Mouse (Mus musculus) small intestine, adult 2 months (tissue): ENCODE measurements around the gene Mfsd8. TPM values are rescaled to one million over a fixed set of nuclear protein-coding genes. Genes with fewer than 3 reads are reported as not detected.
"Not testable (repeated sequence)": the region's sequence is repeated elsewhere in the genome, so short reads cannot be mapped to it uniquely, and the experiment has no call there.

Experiments
- H3K27ac ChIP-seq: fragments of 200-500 bp; 2 replicates; pipeline ENCODE4 v1.5.1; 2012; ENCODE audit warnings: low read depth, low read length, control low read depth, inconsistent platforms; ENCODE audit not compliant: insufficient read depth
- H3K27me3 ChIP-seq: fragments of 200-500 bp; 2 replicates; pipeline ENCODE4 v1.6.1; 2012; ENCODE audit warnings: mild to moderate bottlenecking, moderate library complexity, low read length, inconsistent platforms; ENCODE audit not compliant: control insufficient read depth, insufficient read depth
- H3K36me3 ChIP-seq: fragments of 200-500 bp; 2 replicates; pipeline ENCODE4 v1.6.1; 2012; ENCODE audit warnings: mild to moderate bottlenecking, low read length, control low read depth, inconsistent platforms; ENCODE audit not compliant: control insufficient read depth, insufficient read depth
- H3K4me1 ChIP-seq: fragments of 200-500 bp; 2 replicates; pipeline ENCODE4 v1.6.1; 2012; ENCODE audit warnings: low read length, inconsistent platforms, mixed read lengths; ENCODE audit not compliant: control insufficient read depth, insufficient read depth, insufficient read length
- H3K4me3 ChIP-seq: fragments of 200-500 bp; 2 replicates; pipeline ENCODE4 v1.5.1; 2012; ENCODE audit warnings: low read depth, mild to moderate bottlenecking, control low read depth, inconsistent platforms, low read length, moderate library complexity
- CTCF ChIP-seq: fragments of 200-500 bp; IDR thresholded peaks from 2 replicates; pipeline ENCODE4 v1.5.1; 2012; ENCODE audit warnings: low read depth, mild to moderate bottlenecking, control low read depth, inconsistent platforms, low read length, moderate library complexity, mixed read lengths; ENCODE audit not compliant: insufficient replicate concordance, insufficient read length; ENCODE audit errors: extremely low read depth
- POLR2A ChIP-seq: fragments of 200-500 bp; IDR thresholded peaks from 2 replicates; pipeline ENCODE4 v1.6.1; 2012; ENCODE audit warnings: low read depth, mild to moderate bottlenecking, control low read depth, inconsistent platforms, low read length, moderate library complexity
- WGBS: fragments of 180-500 bp; shearing (Covaris S2); methylation state at CpG from one replicate; pipeline ENCODE4 v1.1.7; 2018; 5-methylcytosine and 5-hydroxymethylcytosine counted together
- polyA plus RNA-seq: library from polyadenylated mRNA; depleted of rRNA; stranded (reverse); fragments of >200 nt; gene quantifications from 2 replicates; pipeline ENCODE4 v1.2.3, GENCODE M21; 2012; rRNA removed

The Mfsd8 gene
- 0.56 and 2.1 TPM in 2 replicates for polyA plus RNA-seq

DNA sequence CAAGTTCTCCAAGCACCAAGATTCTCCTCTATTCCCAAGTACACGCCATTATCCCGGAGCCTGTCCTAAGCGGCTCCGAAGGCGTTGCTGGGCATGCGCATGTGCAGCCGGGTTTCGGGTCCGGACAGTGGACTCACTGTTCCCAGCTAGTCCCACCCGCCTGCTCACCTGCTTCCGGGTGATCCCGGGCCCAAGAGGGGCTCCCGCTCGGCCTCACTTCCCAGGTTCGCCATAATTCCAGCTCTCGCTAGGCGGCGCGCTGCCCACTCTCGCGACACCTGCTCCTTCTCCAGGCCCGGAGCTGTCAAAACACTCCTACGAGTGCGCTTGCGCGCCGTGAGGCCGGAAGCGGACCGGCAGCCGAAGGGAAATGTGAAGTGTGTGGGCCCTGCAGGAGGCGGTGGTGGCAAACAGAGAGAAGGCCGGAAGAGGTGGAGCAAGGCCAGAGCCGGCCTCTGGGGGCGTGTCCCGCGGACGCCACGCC is at the start of gene Mfsd8:
Mfsd8 (minus strand) TSS at position 414 of the 484 bp plus-strand sequence.
- TF ChIP-seq CTCF (peak; percentile 46; the same call in 1 of the 2 replicates), POLR2A (0 out of 2 replicates have a peak, but pooled peaks have one; percentile 39)
- H3K36me3 ChIP-seq, H3K27me3 ChIP-seq, H3K4me1 ChIP-seq: not testable (repeated sequence)
- peak within 1 kb of the TSS; percentile 78 for H3K4me3 ChIP-seq
- under 1% methylated on average over 38 of the region's 39 CpGs for WGBS
- H3K27ac ChIP-seq: peak within 1 kb of the TSS; percentile 94

DNA sequence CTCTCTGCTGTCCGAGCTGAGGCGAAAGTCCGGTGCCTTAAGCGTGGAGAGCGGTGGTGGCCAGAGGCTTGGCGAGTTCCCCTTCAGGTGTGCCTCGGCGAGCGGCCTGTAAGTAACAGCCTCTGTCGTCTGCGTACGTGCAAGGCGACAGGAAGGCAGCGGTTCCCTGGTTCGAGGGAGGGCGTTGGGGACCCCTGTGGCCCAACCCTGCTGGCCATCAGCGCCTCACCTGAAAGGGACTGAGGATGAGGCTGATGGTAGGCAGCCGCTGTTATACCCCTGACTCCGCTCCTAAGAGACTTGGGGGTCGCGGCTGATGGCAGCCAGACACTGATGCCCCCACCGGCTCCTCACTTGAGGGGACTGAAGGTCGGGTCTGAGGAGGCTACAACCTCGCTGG is 47.6 kb upstream of the Mfsd8 start:
- not testable (repeated sequence) for H3K36me3 ChIP-seq, H3K4me1 ChIP-seq, H3K27me3 ChIP-seq
- 1% methylated on average over 20 of the region's 24 CpGs for WGBS
- peak overlapping the region; percentile 67 for H3K4me3 ChIP-seq
- H3K27ac ChIP-seq: peak overlapping the region; percentile 31

DNA sequence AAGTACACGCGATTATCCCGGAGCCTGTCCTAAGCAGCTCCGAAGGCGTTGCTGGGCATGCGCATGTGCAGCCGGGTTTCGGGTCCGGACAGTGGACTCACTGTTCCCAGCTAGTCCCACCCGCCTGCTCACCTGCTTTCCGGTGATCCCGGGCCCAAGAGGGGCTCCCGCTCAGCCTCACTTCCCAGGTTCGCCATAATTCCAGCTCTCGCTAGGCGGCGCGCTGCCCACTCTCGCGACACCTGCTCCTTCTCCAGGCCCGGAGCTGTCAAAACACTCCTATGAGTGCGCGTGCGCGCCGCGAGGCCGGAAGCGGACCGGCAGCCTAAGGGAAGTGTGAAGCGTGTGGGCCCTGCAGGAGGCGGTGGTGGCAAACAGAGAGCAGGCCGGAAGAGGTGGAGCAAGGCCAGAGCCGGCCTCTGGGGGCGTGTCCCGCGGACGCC is 47.2 kb upstream of the Mfsd8 start:
- peak; percentile 55; the same call in 1 of the 2 replicates for TF ChIP-seq CTCF
- peak; percentile 36; the same call in 1 of the 2 replicates for TF ChIP-seq POLR2A
- Histone ChIP-seq H3K4me3 (peak overlapping the region; percentile 74), H3K27ac (peak overlapping the region; percentile 93)
- not testable (repeated sequence) for H3K4me1 ChIP-seq, H3K36me3 ChIP-seq, H3K27me3 ChIP-seq
- under 1% methylated on average over 38 of the region's 38 CpGs for WGBS

DNA sequence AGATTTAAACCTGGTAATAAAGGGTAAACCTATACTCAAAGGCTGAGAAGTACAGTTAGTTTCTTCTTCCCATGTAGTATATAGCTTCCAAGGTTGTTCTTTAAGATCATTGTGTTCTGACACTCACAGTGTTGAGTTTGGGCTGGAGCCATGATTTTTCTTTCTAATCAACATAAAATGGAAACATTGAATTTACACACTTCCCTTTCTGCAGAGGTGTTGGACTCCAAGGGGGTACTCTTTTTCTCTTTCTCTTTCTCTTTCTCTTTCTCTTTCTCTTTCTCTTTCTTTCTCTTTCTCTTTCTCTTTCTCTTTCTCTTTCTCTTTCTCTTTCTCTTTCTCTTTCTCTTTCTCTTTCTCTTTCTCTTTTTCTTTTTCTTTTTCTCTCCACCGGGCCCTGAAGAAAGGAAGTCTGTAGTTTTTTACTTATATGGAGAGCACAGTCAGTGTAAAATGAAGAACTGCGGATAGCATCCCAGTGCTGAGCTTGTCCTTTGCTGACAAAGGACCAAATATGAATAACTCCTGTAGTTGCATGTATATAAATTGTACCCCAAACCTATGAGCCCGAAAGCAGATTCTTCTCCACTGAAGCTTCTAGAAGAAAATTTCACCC is 6.5 kb upstream of the Mfsd8 start:
- not testable (repeated sequence) for H3K4me1 ChIP-seq
- WGBS: 90% methylated on average over 3 of the region's 3 CpGs

DNA sequence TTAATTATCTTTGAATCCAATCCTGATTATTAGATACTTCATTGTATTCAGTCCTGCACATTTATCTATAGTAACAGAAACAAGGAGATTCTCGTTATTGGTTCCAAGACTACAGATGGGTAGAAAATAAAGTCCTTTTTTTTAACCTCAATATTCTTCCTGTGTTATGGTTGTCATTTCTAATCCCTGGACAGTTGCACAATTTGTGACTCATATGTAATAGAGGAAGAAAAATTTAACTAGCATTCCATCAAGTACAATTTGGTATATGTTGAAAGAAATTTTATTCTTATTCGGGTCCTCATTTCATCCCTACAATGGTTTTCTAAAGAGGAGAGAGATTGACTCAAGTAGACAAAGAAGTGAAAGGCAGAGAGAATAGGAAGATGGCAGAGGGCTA is 1.2 kb upstream of the Mfsd8 start:
- H3K27ac ChIP-seq, H3K4me1 ChIP-seq, H3K4me3 ChIP-seq, H3K36me3 ChIP-seq, H3K27me3 ChIP-seq: not testable (repeated sequence)
- 72% methylated on average over 2 of the region's 2 CpGs for WGBS

More for the DNA sequence above, 6.5 kb upstream of the Mfsd8 start:
- not testable (repeated sequence) for H3K27ac ChIP-seq, H3K4me3 ChIP-seq, H3K27me3 ChIP-seq, H3K36me3 ChIP-seq

DNA sequence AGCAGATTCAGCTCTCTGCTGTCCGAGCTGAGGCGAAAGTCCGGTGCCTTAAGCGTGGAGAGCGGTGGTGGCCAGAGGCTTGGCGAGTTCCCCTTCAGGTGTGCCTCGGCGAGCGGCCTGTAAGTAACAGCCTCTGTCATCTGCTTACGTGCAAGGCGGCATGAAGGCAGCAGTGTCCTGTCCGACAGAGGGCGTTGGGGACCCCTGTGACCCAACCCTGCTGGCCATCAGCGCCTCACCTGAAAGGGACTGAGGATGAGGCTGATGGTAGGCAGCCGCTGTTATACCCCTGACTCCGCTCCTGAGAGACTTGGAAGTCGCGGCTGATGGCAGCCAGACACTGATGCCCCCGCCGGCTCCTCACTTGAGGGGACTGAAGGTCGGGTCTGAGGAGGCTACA is 332 bp upstream of the Mfsd8 start:
- peak overlapping the region; percentile 79 for H3K27ac ChIP-seq
- not testable (repeated sequence) for H3K27me3 ChIP-seq, H3K4me1 ChIP-seq, H3K36me3 ChIP-seq
- 1% methylated on average over 19 of the region's 21 CpGs for WGBS
- H3K4me3 ChIP-seq: peak overlapping the region; percentile 78

DNA sequence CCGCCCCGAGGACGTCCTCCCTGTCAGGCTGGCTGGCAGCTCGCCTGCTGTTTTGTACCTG is 101 bp upstream of the Mfsd8 start, which contains the start of gene Abhd18:
Abhd18 (plus strand) TSS at position 14 of the 61 bp plus-strand sequence.
- 0% methylated on average over 3 of the region's 4 CpGs for WGBS
- peak within 1 kb of the TSS; percentile 94 for H3K27ac ChIP-seq
- H3K4me3 ChIP-seq: peak within 1 kb of the TSS; percentile 78

DNA sequence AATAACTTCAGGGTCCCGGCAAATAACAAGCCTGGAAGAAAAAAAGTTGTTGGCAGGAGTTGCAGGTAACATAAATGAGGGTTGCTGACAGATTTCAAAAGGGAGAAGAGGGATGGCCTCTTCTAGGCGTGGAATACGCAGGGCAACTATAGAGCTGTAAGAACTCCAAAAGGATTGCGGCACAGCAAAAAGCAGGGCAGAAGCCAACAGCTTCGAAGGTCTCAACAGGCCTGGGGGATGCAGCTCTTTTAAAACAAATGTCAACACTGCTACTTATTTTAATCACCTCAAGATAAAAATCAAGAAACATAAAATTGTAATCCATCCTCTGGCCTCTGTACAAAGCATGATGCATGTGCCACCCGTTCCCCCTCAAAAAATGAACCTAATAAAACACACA is 1.2 kb downstream of the Mfsd8 start:
- not testable (repeated sequence) for H3K36me3 ChIP-seq, H3K27me3 ChIP-seq, H3K4me1 ChIP-seq
- peak overlapping the region; percentile 73 for H3K27ac ChIP-seq
- WGBS: 47% methylated on average over 5 of the region's 6 CpGs
- peak overlapping the region; percentile 41 for H3K4me3 ChIP-seq

More for the DNA sequence above, 101 bp upstream of the Mfsd8 start, which contains the start of gene Abhd18:
- H3K27me3 ChIP-seq, H3K36me3 ChIP-seq, H3K4me1 ChIP-seq: not testable (repeated sequence)
